Mouse (Mus musculus) brain, embryonic 14.5 days (tissue): ENCODE data around the gene Pitpnm2.

Experiments used
- CTCF ChIP-seq: fragments of 200-500 bp; IDR thresholded peaks from 2 replicates; pipeline ENCODE4 v1.5.1; 2012; ENCODE audit warnings: inconsistent platforms, mild to moderate bottlenecking, moderate library complexity, borderline replicate concordance; ENCODE audit not compliant: insufficient read depth, insufficient read length; ENCODE audit errors: extremely low read depth
- POLR2A ChIP-seq: fragments of 200-500 bp; IDR thresholded peaks from 2 replicates; pipeline ENCODE4 v1.6.1; 2012; ENCODE audit warnings: mild to moderate bottlenecking, inconsistent platforms, borderline replicate concordance; ENCODE audit not compliant: poor library complexity, insufficient read depth, insufficient read length, severe bottlenecking; ENCODE audit errors: extremely low read depth

DNA sequence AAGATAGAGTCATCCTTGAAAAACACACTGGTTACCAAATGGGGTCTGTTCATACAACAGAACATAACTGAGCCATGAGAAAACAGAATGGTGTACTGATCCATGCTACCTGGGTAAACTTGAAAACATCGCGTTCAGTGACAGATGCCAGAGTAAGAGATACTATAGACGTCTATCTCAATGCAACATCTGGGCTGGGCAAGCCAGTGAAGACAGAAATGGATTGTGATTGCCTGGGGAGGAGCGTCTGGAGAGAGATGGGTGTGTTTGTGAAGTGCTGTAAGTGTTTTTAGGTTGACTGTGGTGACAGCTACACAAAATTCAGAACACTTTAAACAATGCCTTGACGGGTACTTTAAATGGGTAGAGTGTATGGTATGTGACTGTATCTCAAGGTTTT, 48.7 kb downstream of the Pitpnm2 start:
- TF ChIP-seq POLR2A (no peak), CTCF (no peak)
